Mouse (Mus musculus): Measurements from ENCODE around the gene Usp32. TPM values are rescaled to one million over a fixed set of nuclear protein-coding genes. Genes with fewer than 3 reads are reported as not detected.

Usp32 gene
- total and polyA plus RNA-seq, 2 experiments from 2014 or later: 2.3 to 20.7 TPM

DNA sequence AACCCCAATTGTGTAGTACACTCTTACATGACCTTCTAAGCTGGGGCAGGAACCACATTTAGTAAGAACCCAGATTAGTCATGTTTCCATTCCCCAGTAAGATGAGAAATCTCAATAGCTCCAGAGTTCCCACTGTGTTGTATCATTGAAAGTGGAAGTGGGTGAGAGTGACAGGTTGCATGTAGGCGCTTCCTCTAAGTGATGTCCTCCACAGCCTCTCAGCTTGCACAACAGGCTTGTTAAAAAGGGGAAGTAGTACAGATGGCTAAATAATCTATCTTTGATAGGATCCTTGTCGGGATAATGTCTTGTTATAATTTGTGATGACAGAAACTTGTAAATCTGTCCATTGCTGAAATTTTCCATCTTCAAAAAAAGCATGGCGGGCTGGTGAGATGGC, 136.4 kb downstream of the Usp32 start:
- H3K4me3 ChIP-seq (ENCODE audit: low read depth, low read length): no peak overlapping the region
- H3K36me3 ChIP-seq (replicated peaks; ENCODE audit: control insufficient read depth, insufficient read depth, low read length): peaks cover 34% of the 10 kb centered on the region
- H3K27ac ChIP-seq (ENCODE audit: low read depth): no peak overlapping the region
- no peak overlapping the region for H3K9ac ChIP-seq (replicated peaks; ENCODE audit: low read depth, low read length)
- no peaks in the 10 kb centered on the region for H3K4me1 ChIP-seq (ENCODE audit: control insufficient read depth, insufficient read depth)
- H3K27me3 ChIP-seq (ENCODE audit: control insufficient read depth, insufficient read depth, low read length): no peaks in the 10 kb centered on the region
- no peaks in the 10 kb centered on the region for H3K9me3 ChIP-seq (replicated peaks; ENCODE audit: control insufficient read depth, low read length)
- no peak for ATAC-seq (ENCODE audit: insufficient read depth, low read depth)
- no peak overlapping the region for H3K4me2 ChIP-seq (ENCODE audit: low read depth, low read length)
- 87% methylated on average over 3 of the region's 3 CpGs for WGBS
- no peak for DNase-seq (ENCODE audit: low spot score)
- no peak for TF ChIP-seq EP300 (IDR thresholded peaks at IDR 0.05; ENCODE audit: low read depth)
- TF ChIP-seq CTCF (IDR thresholded peaks at IDR 0.05; ENCODE audit: low read depth): no peak

DNA sequence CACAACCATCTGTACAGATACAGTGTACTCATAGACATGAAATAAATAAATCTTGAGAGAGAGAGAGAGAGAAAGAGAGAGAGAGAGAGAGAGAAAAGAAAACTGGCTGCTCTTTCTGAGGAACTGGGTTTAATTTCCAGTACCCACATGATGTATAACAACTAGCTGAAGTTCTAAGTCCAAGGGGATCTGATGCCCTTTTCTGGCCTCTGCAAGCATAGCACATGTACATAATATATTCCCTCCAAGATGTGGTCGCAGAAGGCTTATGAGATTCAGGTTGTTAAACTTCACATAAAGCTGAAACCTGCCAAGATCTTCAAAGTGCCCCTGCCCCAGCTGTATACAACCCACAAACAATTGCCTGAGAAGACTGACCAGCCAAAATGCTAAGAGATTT, 144.7 kb downstream of the Usp32 start:
- Histone ChIP-seq H3K4me3 (ENCODE audit: low read depth, low read length) (no peak overlapping the region), H3K9ac (replicated peaks; ENCODE audit: low read depth, low read length) (no peak overlapping the region), H3K27ac (ENCODE audit: low read depth) (no peak overlapping the region), H3K36me3 (replicated peaks; ENCODE audit: control insufficient read depth, insufficient read depth, low read length) (peaks cover 37% of the 10 kb centered on the region), H3K4me2 (ENCODE audit: low read depth, low read length) (no peak overlapping the region), H3K9me3 (replicated peaks; ENCODE audit: control insufficient read depth, low read length) (no peaks in the 10 kb centered on the region), H3K27me3 (ENCODE audit: control insufficient read depth, insufficient read depth, low read length) (no peaks in the 10 kb centered on the region), H3K4me1 (ENCODE audit: control insufficient read depth, insufficient read depth) (no peaks in the 10 kb centered on the region)
- ATAC-seq (ENCODE audit: insufficient read depth, low read depth) (no peak), DNase-seq (ENCODE audit: low spot score) (no peak)
- no peak for TF ChIP-seq CTCF (IDR thresholded peaks at IDR 0.05; ENCODE audit: low read depth)
- TF ChIP-seq EP300 (IDR thresholded peaks at IDR 0.05; ENCODE audit: low read depth): no peak
- WGBS: 97% methylated on average over 1 of the region's 1 CpGs

DNA sequence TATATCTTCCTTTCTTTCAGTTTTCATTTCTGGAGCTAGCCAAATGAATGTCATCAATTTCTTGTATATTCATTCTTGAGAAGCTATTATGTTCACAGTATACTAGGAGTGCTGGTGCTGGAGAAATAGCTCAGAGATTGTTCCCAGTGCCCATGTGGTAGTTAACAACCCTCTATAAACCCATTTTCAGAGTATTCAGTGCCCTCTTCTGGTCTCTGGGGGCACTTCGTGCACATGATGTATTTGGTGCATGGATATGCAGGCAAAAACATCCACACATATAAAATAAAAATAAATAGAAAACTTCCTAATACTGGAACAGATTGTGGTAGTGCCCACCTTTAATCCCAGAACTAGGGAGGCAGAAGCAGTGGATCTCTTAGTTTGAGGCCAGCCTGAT, 147.0 kb downstream of the Usp32 start:
- DNase-seq (ENCODE audit: low spot score) (no peak), ATAC-seq (ENCODE audit: insufficient read depth, low read depth) (no peak)
- Histone ChIP-seq H3K27me3 (ENCODE audit: control insufficient read depth, insufficient read depth, low read length) (no peaks in the 10 kb centered on the region), H3K4me2 (ENCODE audit: low read depth, low read length) (no peak overlapping the region), H3K36me3 (replicated peaks; ENCODE audit: control insufficient read depth, insufficient read depth, low read length) (peaks cover 46% of the 10 kb centered on the region), H3K9ac (replicated peaks; ENCODE audit: low read depth, low read length) (no peak overlapping the region), H3K4me3 (ENCODE audit: low read depth, low read length) (no peak overlapping the region), H3K9me3 (replicated peaks; ENCODE audit: control insufficient read depth, low read length) (no peaks in the 10 kb centered on the region), H3K27ac (ENCODE audit: low read depth) (no peak overlapping the region), H3K4me1 (ENCODE audit: control insufficient read depth, insufficient read depth) (no peaks in the 10 kb centered on the region)
- WGBS: 95% methylated on average over 1 of the region's 1 CpGs
- TF ChIP-seq EP300 (IDR thresholded peaks at IDR 0.05; ENCODE audit: low read depth): no peak
- no peak for TF ChIP-seq CTCF (IDR thresholded peaks at IDR 0.05; ENCODE audit: low read depth)

DNA sequence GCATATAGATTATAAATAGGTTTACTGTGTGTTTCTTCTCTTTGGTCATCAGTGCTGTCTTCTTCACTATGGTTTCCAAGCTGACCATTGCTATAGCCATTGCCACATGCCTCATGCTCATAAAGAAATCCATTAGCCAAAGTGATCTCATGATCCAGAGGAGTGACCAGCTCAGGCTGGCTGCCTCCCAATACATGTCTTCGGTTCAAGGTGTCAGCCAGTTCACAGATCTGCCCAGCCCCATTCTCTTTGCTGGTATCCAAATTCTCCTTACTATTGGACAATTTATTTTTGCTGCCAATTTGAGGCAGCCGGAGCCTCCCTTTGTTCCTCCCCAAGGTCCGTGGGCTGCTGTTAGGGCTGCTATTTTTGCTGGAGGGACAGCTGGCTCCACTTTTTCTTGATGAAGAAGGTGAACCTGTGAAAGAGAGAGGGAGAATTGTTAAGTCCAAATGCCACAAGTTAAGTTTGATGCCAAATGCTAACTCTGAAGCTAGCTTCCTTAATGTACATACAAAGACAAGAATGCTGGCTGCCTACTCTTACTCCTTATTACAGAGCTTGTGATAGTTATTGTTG, 151.5 kb downstream of the Usp32 start:
- Histone ChIP-seq H3K4me1 (ENCODE audit: control insufficient read depth, insufficient read depth) (no peaks in the 10 kb centered on the region), H3K27ac (ENCODE audit: low read depth) (no peak overlapping the region), H3K4me3 (ENCODE audit: low read depth, low read length) (no peak overlapping the region), H3K4me2 (ENCODE audit: low read depth, low read length) (no peak overlapping the region), H3K36me3 (replicated peaks; ENCODE audit: control insufficient read depth, insufficient read depth, low read length) (peaks cover 44% of the 10 kb centered on the region), H3K9ac (replicated peaks; ENCODE audit: low read depth, low read length) (no peak overlapping the region), H3K27me3 (ENCODE audit: control insufficient read depth, insufficient read depth, low read length) (no peaks in the 10 kb centered on the region), H3K9me3 (replicated peaks; ENCODE audit: control insufficient read depth, low read length) (no peaks in the 10 kb centered on the region)
- WGBS: 54% methylated on average over 3 of the region's 3 CpGs
- DNase-seq (ENCODE audit: low spot score) (no peak), ATAC-seq (ENCODE audit: insufficient read depth, low read depth) (no peak)
- TF ChIP-seq CTCF (IDR thresholded peaks at IDR 0.05; ENCODE audit: low read depth): no peak
- no peak for TF ChIP-seq EP300 (IDR thresholded peaks at IDR 0.05; ENCODE audit: low read depth)

DNA sequence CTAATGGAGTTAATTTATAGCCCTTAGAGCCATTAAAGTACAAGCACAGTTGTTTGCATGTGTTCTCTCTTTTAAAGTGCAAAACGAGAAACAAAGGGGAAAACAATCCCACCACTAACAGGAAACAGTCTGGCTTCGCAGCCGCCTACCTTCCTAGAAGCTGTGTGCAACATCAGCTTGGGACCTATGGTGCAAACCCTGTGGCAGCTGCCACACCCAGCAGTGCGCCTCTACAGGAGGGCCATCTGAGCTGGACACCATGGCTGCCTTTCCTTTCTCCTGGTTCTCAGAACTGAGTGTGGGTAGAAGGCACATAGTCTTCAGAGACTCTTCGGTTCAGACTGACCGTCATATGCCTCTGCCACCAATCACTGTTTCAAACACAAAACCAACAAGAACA, 154.5 kb downstream of the Usp32 start:
- Histone ChIP-seq H3K27me3 (ENCODE audit: control insufficient read depth, insufficient read depth, low read length) (no peaks in the 10 kb centered on the region), H3K9me3 (replicated peaks; ENCODE audit: control insufficient read depth, low read length) (no peaks in the 10 kb centered on the region), H3K9ac (replicated peaks; ENCODE audit: low read depth, low read length) (no peak overlapping the region), H3K36me3 (replicated peaks; ENCODE audit: control insufficient read depth, insufficient read depth, low read length) (peaks cover 41% of the 10 kb centered on the region), H3K4me1 (ENCODE audit: control insufficient read depth, insufficient read depth) (no peaks in the 10 kb centered on the region), H3K4me3 (ENCODE audit: low read depth, low read length) (no peak overlapping the region), H3K4me2 (ENCODE audit: low read depth, low read length) (no peak overlapping the region), H3K27ac (ENCODE audit: low read depth) (no peak overlapping the region)
- ATAC-seq (ENCODE audit: insufficient read depth, low read depth): no peak
- TF ChIP-seq CTCF (IDR thresholded peaks at IDR 0.05; ENCODE audit: low read depth) (no peak), EP300 (IDR thresholded peaks at IDR 0.05; ENCODE audit: low read depth) (no peak)
- WGBS: 87% methylated on average over 6 of the region's 6 CpGs
- no peak for DNase-seq (ENCODE audit: low spot score)

DNA sequence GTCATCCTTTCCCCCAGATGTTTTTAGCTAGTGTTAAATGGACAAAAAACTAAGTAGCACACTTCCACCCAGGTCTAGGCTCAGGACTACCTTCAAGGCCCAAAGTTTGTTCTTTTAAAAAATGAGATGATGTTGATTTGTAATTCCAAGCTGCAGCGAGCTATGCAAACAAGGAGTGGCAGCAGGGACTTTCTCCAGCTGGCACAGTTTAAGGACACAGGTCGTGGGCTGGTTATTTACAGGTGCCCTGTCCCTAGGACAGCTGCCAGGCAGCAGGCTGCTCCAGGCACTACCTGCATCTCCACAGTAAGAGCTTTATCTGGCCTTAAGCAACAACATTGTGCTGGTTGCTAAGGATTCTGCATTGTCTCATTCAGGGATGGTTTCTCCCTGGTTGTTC, 159.3 kb downstream of the Usp32 start:
- Histone ChIP-seq H3K4me2 (ENCODE audit: low read depth, low read length) (no peak overlapping the region), H3K36me3 (replicated peaks; ENCODE audit: control insufficient read depth, insufficient read depth, low read length) (peaks cover 18% of the 10 kb centered on the region), H3K4me3 (ENCODE audit: low read depth, low read length) (no peak overlapping the region), H3K27ac (ENCODE audit: low read depth) (no peak overlapping the region), H3K9me3 (replicated peaks; ENCODE audit: control insufficient read depth, low read length) (0 out of 2 replicates have a peak, but pooled peaks cover 3% of the 10 kb centered on the region), H3K9ac (replicated peaks; ENCODE audit: low read depth, low read length) (no peak overlapping the region), H3K4me1 (ENCODE audit: control insufficient read depth, insufficient read depth) (no peaks in the 10 kb centered on the region), H3K27me3 (ENCODE audit: control insufficient read depth, insufficient read depth, low read length) (no peaks in the 10 kb centered on the region)
- TF ChIP-seq EP300 (IDR thresholded peaks at IDR 0.05; ENCODE audit: low read depth) (no peak), CTCF (IDR thresholded peaks at IDR 0.05; ENCODE audit: low read depth) (no peak)
- DNase-seq (ENCODE audit: low spot score) (no peak), ATAC-seq (ENCODE audit: insufficient read depth, low read depth) (no peak)
- 83% methylated on average over 2 of the region's 2 CpGs for whole genome bisulfite sequencing

All from heart, postnatal 0 days (tissue).